Mouse (Mus musculus): ENCODE results near the gene Vmn2r66.

DNA sequence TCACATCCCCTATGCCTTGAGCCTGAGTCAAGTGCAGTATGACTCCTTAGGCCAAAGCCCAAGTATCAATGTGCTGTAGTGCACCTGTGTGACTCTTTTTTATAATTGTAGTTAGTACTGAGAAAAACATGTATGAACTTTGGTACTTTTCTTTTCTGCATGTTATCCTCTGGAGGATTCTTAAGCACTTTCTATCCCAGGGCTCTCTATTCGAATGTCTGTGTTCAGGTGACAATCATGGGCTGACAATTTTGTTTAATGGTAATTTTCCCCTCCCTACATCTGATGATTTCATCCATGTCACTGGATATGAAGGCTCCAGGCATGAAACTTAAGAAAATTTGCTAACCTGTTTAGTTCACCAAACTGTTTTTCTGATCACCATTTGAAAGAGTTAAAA lies 48.1 kb downstream of the Vmn2r66 start, which contains the start of gene Vmn2r65:
- TF ChIP-seq CTCF (IDR thresholded peaks at IDR 0.05): no peak
- TF ChIP-seq EP300 (IDR thresholded peaks at IDR 0.05; ENCODE audit: insufficient read depth, low read depth, low read length): no peak
- TF ChIP-seq POLR2A (IDR thresholded peaks at IDR 0.05; ENCODE audit: insufficient read depth, low read depth, low read length): no peak
